In genomic region chr1:133906420-133906819, GRCm38 (mm10) we compare ENCODE assay signal across 20 mouse cellular contexts. TPM values are rescaled to one million over a fixed set of nuclear protein-coding genes. Genes with fewer than 3 reads are reported as not detected.
A peak's percentile ranks its signal among the peaks of the same experiment; 100 is the strongest.
DNase-seq lines count a peak whose midpoint lies in the region; ATAC-seq and TF ChIP-seq lines count a peak whose summit lies in the region.
"Had no signal": no experiment of that assay in that cellular context is flagged by ENCODE, and none has a peak within 500 bp of the region (broad histone marks: within the 10 kb centered on the region; RNA-seq: fewer than 3 reads in every experiment).

No protein-coding gene starts in this region.

- TF ChIP-seq CTCF in stomach, postnatal 0 days (IDR thresholded peaks at IDR 0.05; ENCODE audit: low read depth), result no peak

- H3K4me1 ChIP-seq in forebrain, embryonic 11.5 days (replicated peaks; ENCODE audit: control insufficient read depth, insufficient read depth, low read length), result peaks cover 17% of the 10 kb centered on the region
- peaks cover 16% of the 10 kb centered on the region for H3K4me1 ChIP-seq in forebrain, embryonic 14.5 days (ENCODE audit: control insufficient read depth, insufficient read depth, low read length)
- H3K4me1 ChIP-seq in stomach, embryonic 15.5 days, result peaks cover 28% of the 10 kb centered on the region
- peaks cover 5% of the 10 kb centered on the region for H3K4me1 ChIP-seq in stomach, postnatal 0 days (replicated peaks; ENCODE audit: control insufficient read depth, insufficient read depth)
- peaks cover 22% of the 10 kb centered on the region for H3K4me1 ChIP-seq in limb, embryonic 11.5 days (ENCODE audit: control insufficient read depth, insufficient read depth, low read length)
- peaks cover 24% of the 10 kb centered on the region for H3K4me1 ChIP-seq in midbrain, embryonic 16.5 days (ENCODE audit: control insufficient read depth, insufficient read depth, low read length)

- H3K9me3 ChIP-seq in forebrain, embryonic 11.5 days (ENCODE audit: control insufficient read depth, low read length), result no peaks in the 10 kb centered on the region
- no peaks in the 10 kb centered on the region for H3K9me3 ChIP-seq in forebrain, embryonic 14.5 days (replicated peaks; ENCODE audit: control insufficient read depth, low read length)
- no peaks in the 10 kb centered on the region for H3K9me3 ChIP-seq in stomach, embryonic 15.5 days
- H3K9me3 ChIP-seq in stomach, postnatal 0 days (ENCODE audit: control insufficient read depth, low read length), result no peaks in the 10 kb centered on the region
- no peaks in the 10 kb centered on the region for H3K9me3 ChIP-seq in limb, embryonic 11.5 days (ENCODE audit: control insufficient read depth, low read length)
- no peaks in the 10 kb centered on the region for H3K9me3 ChIP-seq in midbrain, embryonic 16.5 days (replicated peaks; ENCODE audit: control insufficient read depth, low read length, poor library complexity, severe bottlenecking)

- no peak for TF ChIP-seq EP300 in stomach, postnatal 0 days (optimal IDR thresholded peaks at IDR 0.05)

- peaks cover 8% of the 10 kb centered on the region; the same call in 1 of the 2 replicates for H3K27me3 ChIP-seq in forebrain, embryonic 11.5 days (ENCODE audit: control insufficient read depth, insufficient read depth, low read length)
- 0 out of 2 replicates have a peak, but pooled peaks cover 3% of the 10 kb centered on the region for H3K27me3 ChIP-seq in forebrain, embryonic 14.5 days (replicated peaks; ENCODE audit: control insufficient read depth, insufficient read depth, low read length)
- no peaks in the 10 kb centered on the region for H3K27me3 ChIP-seq in stomach, embryonic 15.5 days (replicated peaks)
- H3K27me3 ChIP-seq in stomach, postnatal 0 days (ENCODE audit: control insufficient read depth, insufficient read depth, low read length), result no peaks in the 10 kb centered on the region
- peaks cover 3% of the 10 kb centered on the region for H3K27me3 ChIP-seq in limb, embryonic 11.5 days (ENCODE audit: control insufficient read depth, insufficient read depth, low read length)
- H3K27me3 ChIP-seq in midbrain, embryonic 16.5 days (ENCODE audit: control insufficient read depth, insufficient read depth, low read depth, low read length), result no peaks in the 10 kb centered on the region

- ATAC-seq in forebrain, embryonic 11.5 days (replicated peaks; ENCODE audit: low FRiP score), result no peak
- ATAC-seq in forebrain, embryonic 14.5 days, result no peak
- ATAC-seq in stomach, embryonic 15.5 days (ENCODE audit: insufficient read depth, low FRiP score, low read depth), result no peak
- no peak for ATAC-seq in stomach, postnatal 0 days (ENCODE audit: low FRiP score, low TSS enrichment)
- ATAC-seq in limb, embryonic 11.5 days (ENCODE audit: insufficient number of reproducible peaks, low FRiP score, low TSS enrichment, low read depth), result no peak
- ATAC-seq in midbrain, embryonic 16.5 days, result no peak

- no peak overlapping the region for H3K27ac ChIP-seq in forebrain, embryonic 11.5 days (ENCODE audit: low read depth, low read length)
- no peak overlapping the region for H3K27ac ChIP-seq in forebrain, embryonic 14.5 days (ENCODE audit: low read depth, low read length)
- H3K27ac ChIP-seq in stomach, embryonic 15.5 days, result no peak overlapping the region
- H3K27ac ChIP-seq in stomach, postnatal 0 days (replicated peaks), result no peak overlapping the region
- no peak overlapping the region for H3K27ac ChIP-seq in limb, embryonic 11.5 days (replicated peaks; ENCODE audit: low read depth, low read length)
- H3K27ac ChIP-seq in midbrain, embryonic 16.5 days (ENCODE audit: low read length), result no peak overlapping the region
- H3K27ac ChIP-seq: heart, adult 2 months; macrophage had no signal

- no peaks in the 10 kb centered on the region for H3K36me3 ChIP-seq in forebrain, embryonic 11.5 days (ENCODE audit: control insufficient read depth, insufficient read depth, low read length)
- no peaks in the 10 kb centered on the region for H3K36me3 ChIP-seq in forebrain, embryonic 14.5 days (ENCODE audit: control insufficient read depth, insufficient read depth, low read length)
- H3K36me3 ChIP-seq in stomach, embryonic 15.5 days, result no peaks in the 10 kb centered on the region
- H3K36me3 ChIP-seq in stomach, postnatal 0 days (ENCODE audit: control insufficient read depth, insufficient read depth, low read length), result no peaks in the 10 kb centered on the region
- H3K36me3 ChIP-seq in limb, embryonic 11.5 days (ENCODE audit: control insufficient read depth, insufficient read depth, low read length), result no peaks in the 10 kb centered on the region
- H3K36me3 ChIP-seq in midbrain, embryonic 16.5 days (ENCODE audit: control insufficient read depth, insufficient read depth, low read length), result no peaks in the 10 kb centered on the region

- H3K4me2 ChIP-seq in forebrain, embryonic 11.5 days (ENCODE audit: low read depth, low read length, severe bottlenecking), result 0 out of 2 replicates have a peak overlapping the region, but pooled peaks have one; percentile 15
- no peak overlapping the region for H3K4me2 ChIP-seq in forebrain, embryonic 14.5 days (ENCODE audit: low read length)
- H3K4me2 ChIP-seq in stomach, embryonic 15.5 days, result no peak overlapping the region
- no peak overlapping the region for H3K4me2 ChIP-seq in stomach, postnatal 0 days (replicated peaks; ENCODE audit: low read depth)
- no peak overlapping the region for H3K4me2 ChIP-seq in limb, embryonic 11.5 days (ENCODE audit: low read depth, severe bottlenecking)
- H3K4me2 ChIP-seq in midbrain, embryonic 16.5 days (ENCODE audit: low read length), result peak overlapping the region; percentile 10; the same call in 1 of the 2 replicates

- WGBS in forebrain, embryonic 11.5 days, result 31% methylated on average over 12 of the region's 12 CpGs
- 21% methylated on average over 12 of the region's 12 CpGs for WGBS in forebrain, embryonic 14.5 days
- 59% methylated on average over 12 of the region's 12 CpGs for WGBS in stomach, embryonic 15.5 days
- WGBS in stomach, postnatal 0 days, result 60% methylated on average over 12 of the region's 12 CpGs
- WGBS in limb, embryonic 11.5 days, result 31% methylated on average over 12 of the region's 12 CpGs
- 41% methylated on average over 12 of the region's 12 CpGs for WGBS in midbrain, embryonic 16.5 days

- H3K4me3 ChIP-seq in forebrain, embryonic 11.5 days (ENCODE audit: low read depth, low read length), result no peak overlapping the region
- no peak overlapping the region for H3K4me3 ChIP-seq in forebrain, embryonic 14.5 days (ENCODE audit: low read depth, low read length)
- no peak overlapping the region for H3K4me3 ChIP-seq in stomach, embryonic 15.5 days (replicated peaks)
- no peak overlapping the region for H3K4me3 ChIP-seq in stomach, postnatal 0 days (ENCODE audit: low read depth, low read length)
- H3K4me3 ChIP-seq in limb, embryonic 11.5 days (ENCODE audit: low read depth, low read length), result no peak overlapping the region
- no peak overlapping the region for H3K4me3 ChIP-seq in midbrain, embryonic 16.5 days (ENCODE audit: low read depth, low read length)
- H3K4me3 ChIP-seq: heart, adult 2 months had no signal

- no peak overlapping the region for H3K9ac ChIP-seq in forebrain, embryonic 11.5 days (ENCODE audit: low read length)
- H3K9ac ChIP-seq in forebrain, embryonic 14.5 days (ENCODE audit: low read length), result no peak overlapping the region; the same call in 1 of the 2 replicates
- 0 out of 2 replicates have a peak overlapping the region, but pooled peaks have one; percentile 12 for H3K9ac ChIP-seq in stomach, embryonic 15.5 days
- no peak overlapping the region for H3K9ac ChIP-seq in stomach, postnatal 0 days (ENCODE audit: low read length)
- no peak overlapping the region for H3K9ac ChIP-seq in limb, embryonic 11.5 days (ENCODE audit: low read length)
- H3K9ac ChIP-seq in midbrain, embryonic 16.5 days (ENCODE audit: low read depth, low read length), result no peak overlapping the region

- no peak for DNase-seq in forebrain, embryonic 11.5 days (ENCODE audit: low spot score)
- DNase-seq in forebrain, embryonic 14.5 days (ENCODE audit: low spot score), result no peak
- DNase-seq in stomach, postnatal 0 days (ENCODE audit: low spot score), result no peak
- DNase-seq in limb, embryonic 11.5 days (ENCODE audit: low spot score), result peak; percentile 57
- no peak for DNase-seq in adrenal gland, postnatal 14 days
- no peak for DNase-seq in cerebellum, adult 11 months
- DNase-seq: adrenal gland, postnatal 36 days; cerebellum, postnatal 36 days; gastrocnemius, postnatal 14 days; heart, adult 2 months; kidney, adult 2 months; kidney, postnatal 25 days; layer of hippocampus, adult 9-11 months; lung, adult 2 months; right cerebral cortex, postnatal 4 days; thymus, adult 18-20 months had no signal

RNA-seq across cellular contexts. Expression of gene Optc, which starts 1.4 kb away (rescaled TPM):
- 2.5 and 2.6 TPM in 2 replicates for polyA plus RNA-seq in forebrain, embryonic 11.5 days (2014; fragmentation: Nextera tagmentation; extraction: Ambion mirVana)
- polyA plus RNA-seq in forebrain, embryonic 14.5 days (2014; fragmentation: Nextera tagmentation; extraction: Ambion mirVana), result 2.4 and 3.4 TPM in 2 replicates
- polyA plus RNA-seq in stomach, embryonic 15.5 days (2015; fragmentation: Nextera tagmentation; extraction: Ambion mirVana), result 1.7 and 1.8 TPM in 2 replicates
- polyA plus RNA-seq in stomach, postnatal 0 days (2015; fragmentation: Nextera tagmentation; extraction: Ambion mirVana), result 1.3 and 1.6 TPM in 2 replicates
- polyA plus RNA-seq in limb, embryonic 11.5 days (2014; fragmentation: Nextera tagmentation; extraction: Ambion mirVana), result 0.27 and 0.74 TPM in 2 replicates
- 2.3 and 3.7 TPM in 2 replicates for polyA plus RNA-seq in midbrain, embryonic 16.5 days (2015; fragmentation: Nextera tagmentation; extraction: Ambion mirVana)
- 1.2 and 2.1 TPM in 2 replicates for total RNA-seq in adrenal gland, postnatal 14 days (2021)
- total RNA-seq: liver, adult 2 months had no signal
- polyA plus RNA-seq: liver, adult 2 months; macrophage had no signal

RNA-seq across cellular contexts. Expression of gene Prelp, which starts 14.8 kb away (rescaled TPM):
- 1.2 and 1.4 TPM in 2 replicates for polyA plus RNA-seq in forebrain, embryonic 11.5 days (2014; fragmentation: Nextera tagmentation; extraction: Ambion mirVana)
- polyA plus RNA-seq in forebrain, embryonic 14.5 days (2014; fragmentation: Nextera tagmentation; extraction: Ambion mirVana), result 2.6 and 5.5 TPM in 2 replicates
- polyA plus RNA-seq in stomach, embryonic 15.5 days (2015; fragmentation: Nextera tagmentation; extraction: Ambion mirVana), result 2.2 and 2.4 TPM in 2 replicates
- polyA plus RNA-seq in stomach, postnatal 0 days (2015; fragmentation: Nextera tagmentation; extraction: Ambion mirVana), result 4.7 and 5.3 TPM in 2 replicates
- 1.5 TPM in 2 replicates for polyA plus RNA-seq in limb, embryonic 11.5 days (2014; fragmentation: Nextera tagmentation; extraction: Ambion mirVana)
- polyA plus RNA-seq in midbrain, embryonic 16.5 days (2015; fragmentation: Nextera tagmentation; extraction: Ambion mirVana), result 8.1 and 9.1 TPM in 2 replicates
- total RNA-seq in adrenal gland, postnatal 14 days (2021), result 100 and 111 TPM in 2 replicates

Comparison
In these comparisons a context has a peak if more than half of its experiments do, and no peak if none do; other contexts are left out.
1. H3K4me2 ChIP-seq: peak in forebrain, embryonic 11.5 days (single experiment) and midbrain, embryonic 16.5 days (single experiment); none in forebrain, embryonic 14.5 days (single experiment), stomach, embryonic 15.5 days (single experiment), stomach, postnatal 0 days (single experiment) and limb, embryonic 11.5 days (single experiment).